Mouse (Mus musculus) intestine, embryonic 15.5 days (tissue): ENCODE data around the gene Selenoo. TPM values are rescaled to one million over a fixed set of nuclear protein-coding genes. Genes with fewer than 3 reads are reported as not detected.

Experiments
- ATAC-seq: fragments of 200-750 bp; cut with Nextera tagmentation; 2 replicates; pipeline ENCODE4 v1.8.0; 2017; ENCODE audit warnings: moderate TSS enrichment, moderate library complexity
- H3K27ac ChIP-seq: fragments of 300-500 bp; sonication (generic); 2 replicates; pipeline ENCODE4 v1.5.1; 2015; ENCODE audit warnings: mild to moderate bottlenecking, inconsistent platforms
- H3K27me3 ChIP-seq: fragments of 300-500 bp; sonication (generic); replicated peaks from 2 replicates; pipeline ENCODE4 v1.6.1; 2015; ENCODE audit warnings: inconsistent platforms
- H3K36me3 ChIP-seq: fragments of 300-500 bp; sonication (generic); 2 replicates; pipeline ENCODE4 v1.6.1; 2015; ENCODE audit warnings: inconsistent platforms
- H3K4me1 ChIP-seq: fragments of 300-500 bp; sonication (generic); replicated peaks from 2 replicates; pipeline ENCODE4 v1.6.1; 2015; ENCODE audit warnings: inconsistent platforms
- H3K4me2 ChIP-seq: fragments of 300-500 bp; sonication (generic); replicated peaks from 2 replicates; pipeline ENCODE4 v1.6.1; 2015; ENCODE audit warnings: mild to moderate bottlenecking, inconsistent platforms
- H3K4me3 ChIP-seq: fragments of 300-500 bp; sonication (generic); replicated peaks from 2 replicates; pipeline ENCODE4 v1.5.1; 2015; ENCODE audit warnings: inconsistent platforms
- H3K9ac ChIP-seq: fragments of 300-500 bp; sonication (generic); 2 replicates; pipeline ENCODE4 v1.6.1; 2015; ENCODE audit warnings: inconsistent platforms
- H3K9me3 ChIP-seq: fragments of 300-500 bp; sonication (generic); 2 replicates; pipeline ENCODE4 v1.6.1; 2016; ENCODE audit warnings: inconsistent platforms
- WGBS: fragments of 180-500 bp; shearing (Covaris S2); methylation state at CpG from one replicate; pipeline ENCODE4 v1.1.7; 2015; 5-methylcytosine and 5-hydroxymethylcytosine counted together
- polyA plus RNA-seq: library from polyadenylated mRNA; unstranded; fragments of >200 nt; fragmentation: Nextera tagmentation; extraction: Ambion mirVana; gene quantifications from 2 replicates; pipeline ENCODE4 v1.2.1, GENCODE M21; 2015

The Selenoo gene
- polyA plus RNA-seq, 1 experiment from 2014 or later = 15.9 TPM

GRCm38 (mm10) chr15:89063536-89063935 lies 25.3 kb upstream of the Selenoo start:
- Histone ChIP-seq H3K27me3 (peaks cover 47% of the 10 kb centered on the region), H3K27ac (no peak overlapping the region), H3K4me1 (peaks cover 4% of the 10 kb centered on the region; the same call in 1 of the 2 replicates), H3K4me2 (no peak overlapping the region), H3K9ac (no peak overlapping the region), H3K36me3 (no peaks in the 10 kb centered on the region), H3K9me3 (no peaks in the 10 kb centered on the region), H3K4me3 (no peak overlapping the region)
- 57% methylated on average over 6 of the region's 6 CpGs for WGBS
- no peak for ATAC-seq

GRCm38 (mm10) chr15:89064891-89065290 lies 24.0 kb upstream of the Selenoo start:
- 92% methylated on average over 5 of the region's 5 CpGs for WGBS
- no peaks in the 10 kb centered on the region for H3K9me3 ChIP-seq
- H3K9ac ChIP-seq = no peak overlapping the region
- H3K4me3 ChIP-seq = no peak overlapping the region
- peaks cover 47% of the 10 kb centered on the region for H3K27me3 ChIP-seq
- no peak overlapping the region for H3K4me2 ChIP-seq
- no peak for ATAC-seq
- no peaks in the 10 kb centered on the region for H3K36me3 ChIP-seq
- H3K27ac ChIP-seq = no peak overlapping the region
- H3K4me1 ChIP-seq = peaks cover 4% of the 10 kb centered on the region; the same call in 1 of the 2 replicates

GRCm38 (mm10) chr15:89067609-89068008 lies 21.3 kb upstream of the Selenoo start:
- Histone ChIP-seq H3K27ac (no peak overlapping the region), H3K36me3 (no peaks in the 10 kb centered on the region), H3K9me3 (no peaks in the 10 kb centered on the region), H3K9ac (no peak overlapping the region; the same call in 1 of the 2 replicates), H3K27me3 (peaks cover 32% of the 10 kb centered on the region), H3K4me3 (peak overlapping the region; percentile 22), H3K4me2 (peak overlapping the region; percentile 59), H3K4me1 (peaks cover 4% of the 10 kb centered on the region; the same call in 1 of the 2 replicates)
- 0 out of 2 replicates have a peak, but pooled peaks have one; percentile 13 for ATAC-seq
- 17% methylated on average over 35 of the region's 35 CpGs for WGBS

GRCm38 (mm10) chr15:89068226-89068625 lies 20.7 kb upstream of the Selenoo start:
- 28% methylated on average over 26 of the region's 26 CpGs for WGBS
- H3K27ac ChIP-seq = no peak overlapping the region
- H3K9me3 ChIP-seq = no peaks in the 10 kb centered on the region
- no peak for ATAC-seq
- H3K36me3 ChIP-seq = no peaks in the 10 kb centered on the region
- H3K4me2 ChIP-seq = peak overlapping the region; percentile 59
- H3K9ac ChIP-seq = no peak overlapping the region; the same call in 1 of the 2 replicates
- H3K4me1 ChIP-seq = peaks cover 4% of the 10 kb centered on the region; the same call in 1 of the 2 replicates
- H3K4me3 ChIP-seq = peak overlapping the region; percentile 22; the same call in 1 of the 2 replicates
- peaks cover 32% of the 10 kb centered on the region for H3K27me3 ChIP-seq

GRCm38 (mm10) chr15:89069336-89069840 lies 19.5 kb upstream of the Selenoo start:
- H3K27ac ChIP-seq = no peak overlapping the region
- H3K4me3 ChIP-seq = no peak overlapping the region
- H3K36me3 ChIP-seq = no peaks in the 10 kb centered on the region
- H3K9ac ChIP-seq = no peak overlapping the region; the same call in 1 of the 2 replicates
- no peak overlapping the region for H3K4me2 ChIP-seq
- H3K9me3 ChIP-seq = no peaks in the 10 kb centered on the region
- peaks cover 32% of the 10 kb centered on the region for H3K27me3 ChIP-seq
- H3K4me1 ChIP-seq = peaks cover 4% of the 10 kb centered on the region; the same call in 1 of the 2 replicates
- no peak for ATAC-seq
- WGBS = 73% methylated on average over 19 of the region's 19 CpGs

GRCm38 (mm10) chr15:89070606-89071005 lies 18.3 kb upstream of the Selenoo start:
- H3K36me3 ChIP-seq = no peaks in the 10 kb centered on the region
- no peaks in the 10 kb centered on the region for H3K9me3 ChIP-seq
- H3K9ac ChIP-seq = no peak overlapping the region
- WGBS = 65% methylated on average over 24 of the region's 24 CpGs
- no peak overlapping the region for H3K4me3 ChIP-seq
- 0 out of 2 replicates have a peak overlapping the region, but pooled peaks have one; percentile 14 for H3K4me2 ChIP-seq
- peaks cover 12% of the 10 kb centered on the region; the same call in 1 of the 2 replicates for H3K4me1 ChIP-seq
- peaks cover 32% of the 10 kb centered on the region for H3K27me3 ChIP-seq
- no peak overlapping the region for H3K27ac ChIP-seq
- ATAC-seq = peak; percentile 22; the same call in 1 of the 2 replicates

- H3K27me3 ChIP-seq = 0 out of 2 replicates have a peak, but pooled peaks cover 7% of the 10 kb centered on the region
- no peaks in the 10 kb centered on the region for H3K9me3 ChIP-seq
- H3K4me2 ChIP-seq = no peak overlapping the region
- no peak overlapping the region for H3K27ac ChIP-seq
- ATAC-seq = no peak
- peaks cover 26% of the 10 kb centered on the region for H3K4me1 ChIP-seq
- no peak overlapping the region for H3K9ac ChIP-seq
- H3K36me3 ChIP-seq = no peaks in the 10 kb centered on the region
- 69% methylated on average over 10 of the region's 10 CpGs for WGBS
- no peak overlapping the region for H3K4me3 ChIP-seq
Measured at GRCm38 (mm10) chr15:89073993-89074603, 14.8 kb upstream of the Selenoo start.

- no peaks in the 10 kb centered on the region for H3K9me3 ChIP-seq
- ATAC-seq = peak; percentile 0; the same call in 1 of the 2 replicates
- peaks cover 26% of the 10 kb centered on the region for H3K4me1 ChIP-seq
- H3K27me3 ChIP-seq = 0 out of 2 replicates have a peak, but pooled peaks cover under 1% of the 10 kb centered on the region
- peak within 1 kb of the TSS; percentile 87 for H3K4me2 ChIP-seq
- H3K4me3 ChIP-seq = peak within 1 kb of the TSS; percentile 68
- H3K27ac ChIP-seq = peak within 1 kb of the TSS; percentile 85
- no peaks in the 10 kb centered on the region for H3K36me3 ChIP-seq
- 24% methylated on average over 11 of the region's 11 CpGs for WGBS
- peak within 1 kb of the TSS; percentile 77 for H3K9ac ChIP-seq
Measured at GRCm38 (mm10) chr15:89074613-89075477, 14.0 kb upstream of the Selenoo start, which contains the start of gene Trabd. Trabd (plus strand) TSS chr15:89075124.

GRCm38 (mm10) chr15:89075478-89076147 lies 13.3 kb upstream of the Selenoo start:
- peak overlapping the region; percentile 87 for H3K4me2 ChIP-seq
- H3K9ac ChIP-seq = peak overlapping the region; percentile 77
- H3K27me3 ChIP-seq = no peaks in the 10 kb centered on the region
- H3K4me1 ChIP-seq = peaks cover 26% of the 10 kb centered on the region
- H3K4me3 ChIP-seq = peak overlapping the region; percentile 68
- H3K36me3 ChIP-seq = no peaks in the 10 kb centered on the region
- peak overlapping the region; percentile 85 for H3K27ac ChIP-seq
- peak; percentile 94 for ATAC-seq
- WGBS = under 1% methylated on average over 50 of the region's 59 CpGs
- no peaks in the 10 kb centered on the region for H3K9me3 ChIP-seq

- Histone ChIP-seq H3K4me3 (peak overlapping the region; percentile 68), H3K9ac (peak overlapping the region; percentile 77), H3K36me3 (peaks cover 2% of the 10 kb centered on the region; the same call in 1 of the 2 replicates), H3K27ac (peak overlapping the region; percentile 85), H3K9me3 (no peaks in the 10 kb centered on the region), H3K27me3 (no peaks in the 10 kb centered on the region), H3K4me2 (peak overlapping the region; percentile 87), H3K4me1 (peaks cover 26% of the 10 kb centered on the region)
- ATAC-seq = peak; percentile 35
- WGBS = 0% methylated on average over 31 of the region's 39 CpGs
Measured at GRCm38 (mm10) chr15:89076156-89076731, 12.6 kb upstream of the Selenoo start.

- Histone ChIP-seq H3K4me1 (peaks cover 26% of the 10 kb centered on the region), H3K9me3 (no peaks in the 10 kb centered on the region), H3K36me3 (peaks cover 17% of the 10 kb centered on the region; the same call in 1 of the 2 replicates), H3K4me3 (peak overlapping the region; percentile 68; the same call in 1 of the 2 replicates), H3K4me2 (peak overlapping the region; percentile 87), H3K27me3 (no peaks in the 10 kb centered on the region), H3K9ac (peak overlapping the region; percentile 16; the same call in 1 of the 2 replicates), H3K27ac (no peak overlapping the region)
- WGBS = 51% methylated on average over 9 of the region's 9 CpGs
- ATAC-seq = no peak
Measured at GRCm38 (mm10) chr15:89078208-89078836, 10.6 kb upstream of the Selenoo start.
